9 mouse cellular contexts compared by ENCODE assay signal in the genomic region with DNA sequence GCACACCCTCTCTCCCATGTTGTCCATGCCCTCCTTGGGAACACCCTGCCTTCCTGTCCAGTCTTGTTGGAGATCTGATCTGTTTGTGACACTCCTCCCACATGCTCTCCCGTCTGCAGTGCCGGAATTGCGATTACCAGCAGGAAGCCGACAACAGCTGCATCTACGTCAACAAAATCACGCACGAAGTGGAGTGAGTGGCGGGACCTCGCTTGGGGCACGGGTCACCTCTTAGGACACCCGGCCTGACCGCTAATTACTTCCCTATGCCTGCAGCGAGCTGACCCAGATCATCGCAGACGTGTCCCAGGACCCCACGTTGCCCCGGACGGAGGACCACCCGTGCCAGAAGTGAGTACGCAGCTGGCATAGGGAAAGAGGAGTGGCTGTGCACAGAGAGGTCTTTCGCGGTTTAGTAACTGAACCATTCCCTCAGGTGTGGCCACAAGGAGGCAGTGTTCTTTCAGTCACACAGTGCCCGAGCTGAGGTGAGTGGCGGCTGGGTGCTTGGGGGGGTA. TPM values are rescaled to one million over a fixed set of nuclear protein-coding genes. Genes with fewer than 3 reads are reported as not detected.
A peak's percentile ranks its signal among the peaks of the same experiment; 100 is the strongest.
DNase-seq lines count a peak whose midpoint lies in the region; ATAC-seq and TF ChIP-seq lines count a peak whose summit lies in the region.
"Had no signal": no experiment of that assay in that cellular context is flagged by ENCODE, and none has a peak within 500 bp of the region (broad histone marks: within the 10 kb centered on the region; RNA-seq: fewer than 3 reads in every experiment).

No protein-coding gene starts in this region.

- H3K9me3 ChIP-seq in heart, embryonic 11.5 days (replicated peaks; ENCODE audit: control insufficient read depth, low read length), result no peaks in the 10 kb centered on the region
- H3K9me3 ChIP-seq in kidney, postnatal 0 days (replicated peaks; ENCODE audit: low read length), result no peaks in the 10 kb centered on the region
- H3K9me3 ChIP-seq in lung, embryonic 14.5 days (ENCODE audit: low read depth, low read length), result no peaks in the 10 kb centered on the region
- H3K9me3 ChIP-seq in neural tube, embryonic 14.5 days (ENCODE audit: control insufficient read depth, low read length), result no peaks in the 10 kb centered on the region

- peaks cover 6% of the 10 kb centered on the region; the same call in 1 of the 2 replicates for H3K4me1 ChIP-seq in heart, embryonic 11.5 days (ENCODE audit: control insufficient read depth, insufficient read depth, low read length)
- H3K4me1 ChIP-seq in kidney, postnatal 0 days (replicated peaks; ENCODE audit: insufficient read depth, low read length), result peaks cover 10% of the 10 kb centered on the region
- peaks cover 4% of the 10 kb centered on the region; the same call in 1 of the 2 replicates for H3K4me1 ChIP-seq in lung, embryonic 14.5 days (ENCODE audit: insufficient read depth)
- H3K4me1 ChIP-seq in neural tube, embryonic 14.5 days (ENCODE audit: control insufficient read depth, insufficient read depth, low read length), result peaks cover 16% of the 10 kb centered on the region

- 4% methylated on average over 24 of the region's 24 CpGs for WGBS in heart, embryonic 11.5 days (ENCODE audit: insufficient replicate concordance)
- 4% methylated on average over 24 of the region's 24 CpGs for WGBS in kidney, postnatal 0 days
- 3% methylated on average over 24 of the region's 24 CpGs for WGBS in lung, embryonic 14.5 days
- 5% methylated on average over 24 of the region's 24 CpGs for WGBS in neural tube, embryonic 14.5 days

- peak overlapping the region; percentile 80 for H3K4me2 ChIP-seq in heart, embryonic 11.5 days
- H3K4me2 ChIP-seq in kidney, postnatal 0 days (ENCODE audit: low read length), result peak overlapping the region; percentile 74
- H3K4me2 ChIP-seq in lung, embryonic 14.5 days, result peak overlapping the region; percentile 85
- H3K4me2 ChIP-seq in neural tube, embryonic 14.5 days (ENCODE audit: low read depth, low read length), result peak overlapping the region; percentile 60

- ATAC-seq in heart, embryonic 11.5 days (replicated peaks; ENCODE audit: insufficient number of reproducible peaks, low FRiP score, low TSS enrichment), result no peak; the same call in 1 of the 2 replicates
- ATAC-seq in kidney, postnatal 0 days (replicated peaks; ENCODE audit: low FRiP score, low read depth), result peak; percentile 23
- ATAC-seq in lung, embryonic 14.5 days (ENCODE audit: insufficient read depth), result peak; percentile 16
- peak; percentile 20 for ATAC-seq in neural tube, embryonic 14.5 days (ENCODE audit: low read depth)

- no peaks in the 10 kb centered on the region for H3K27me3 ChIP-seq in heart, embryonic 11.5 days (ENCODE audit: control insufficient read depth, insufficient read depth, low read length)
- H3K27me3 ChIP-seq in kidney, postnatal 0 days (ENCODE audit: insufficient read depth, low read length), result no peaks in the 10 kb centered on the region
- no peaks in the 10 kb centered on the region for H3K27me3 ChIP-seq in lung, embryonic 14.5 days (ENCODE audit: insufficient read depth, low read length)
- no peaks in the 10 kb centered on the region for H3K27me3 ChIP-seq in neural tube, embryonic 14.5 days (ENCODE audit: control insufficient read depth, insufficient read depth, low read length)

- H3K4me3 ChIP-seq in heart, embryonic 11.5 days (ENCODE audit: low read depth, low read length), result peak overlapping the region; percentile 85
- peak overlapping the region; percentile 75 for H3K4me3 ChIP-seq in kidney, postnatal 0 days (replicated peaks; ENCODE audit: low read depth, low read length)
- peak overlapping the region; percentile 73 for H3K4me3 ChIP-seq in lung, embryonic 14.5 days (ENCODE audit: low read depth, low read length)
- peak overlapping the region; percentile 68 for H3K4me3 ChIP-seq in neural tube, embryonic 14.5 days (ENCODE audit: low read depth, low read length)

- H3K36me3 ChIP-seq in heart, embryonic 11.5 days (ENCODE audit: control insufficient read depth, insufficient read depth, low read length), result no peaks in the 10 kb centered on the region; the same call in 1 of the 2 replicates
- 0 out of 2 replicates have a peak, but pooled peaks cover 4% of the 10 kb centered on the region for H3K36me3 ChIP-seq in kidney, postnatal 0 days (ENCODE audit: insufficient read depth, low read length)
- H3K36me3 ChIP-seq in lung, embryonic 14.5 days (ENCODE audit: insufficient read depth), result peaks cover 20% of the 10 kb centered on the region; the same call in 1 of the 2 replicates
- H3K36me3 ChIP-seq in neural tube, embryonic 14.5 days (ENCODE audit: control insufficient read depth, insufficient read depth, low read length), result peaks cover 4% of the 10 kb centered on the region

- peak overlapping the region; percentile 86 for H3K9ac ChIP-seq in heart, embryonic 11.5 days (ENCODE audit: low read depth, low read length)
- peak overlapping the region; percentile 83 for H3K9ac ChIP-seq in kidney, postnatal 0 days (ENCODE audit: low read depth, low read length)
- peak overlapping the region; percentile 76 for H3K9ac ChIP-seq in lung, embryonic 14.5 days
- peak overlapping the region; percentile 75 for H3K9ac ChIP-seq in neural tube, embryonic 14.5 days (replicated peaks; ENCODE audit: low read depth, low read length)

- H3K27ac ChIP-seq in heart, embryonic 11.5 days (ENCODE audit: low read depth, low read length), result peak overlapping the region; percentile 86
- H3K27ac ChIP-seq in kidney, postnatal 0 days, result peak overlapping the region; percentile 93
- peak overlapping the region; percentile 95 for H3K27ac ChIP-seq in lung, embryonic 14.5 days (ENCODE audit: low read depth)
- H3K27ac ChIP-seq in neural tube, embryonic 14.5 days (ENCODE audit: low read depth, low read length), result peak overlapping the region; percentile 96

- DNase-seq in CD4-positive helper T cell, adult 2 months (ENCODE audit: low read depth, low spot score), result peak; percentile 68
- DNase-seq in adrenal gland, adult 2 months, result peak; percentile 52
- DNase-seq in embryo, embryonic 9.5 days (ENCODE audit: extremely low spot score), result peak; percentile 63
- peak; percentile 81 for DNase-seq in kidney, postnatal 0 days (ENCODE audit: low spot score)
- peak; percentile 79 for DNase-seq in lung, embryonic 14.5 days
- DNase-seq in thymus, postnatal 25 days, result peak; percentile 61

- TF ChIP-seq CTCF in kidney, postnatal 0 days (IDR thresholded peaks at IDR 0.05; ENCODE audit: low read depth), result peak; percentile 70
- TF ChIP-seq CTCF in lung, embryonic 14.5 days (IDR thresholded peaks at IDR 0.05; ENCODE audit: low read depth), result peak; percentile 69

RNA-seq across cellular contexts. Expression of gene Tbcb, which starts 0.6 kb away (rescaled TPM):
- total RNA-seq in adrenal gland, adult 2 months (2021), result 100 to 1,000 TPM in 1 of 2 experiments, 10 to 100 TPM in 1; 74.9 to 116 TPM
- 40.3 and 41.9 TPM in 2 replicates for polyA plus RNA-seq in adrenal gland, adult 2 months (2012; rRNA removed)
- 184 and 185 TPM in 2 replicates for polyA plus RNA-seq in heart, embryonic 11.5 days (2014; fragmentation: Nextera tagmentation; extraction: Ambion mirVana)
- polyA plus RNA-seq in kidney, postnatal 0 days (2015; fragmentation: Nextera tagmentation; extraction: Ambion mirVana), result 176 and 179 TPM in 2 replicates
- 175 and 182 TPM in 2 replicates for polyA plus RNA-seq in lung, embryonic 14.5 days (2014; fragmentation: Nextera tagmentation; extraction: Ambion mirVana)
- 402 and 413 TPM in 2 replicates for polyA plus RNA-seq in neural tube, embryonic 14.5 days (2014; fragmentation: Nextera tagmentation; extraction: Ambion mirVana)

RNA-seq across cellular contexts. Expression of gene Polr2i, which starts 0.9 kb away (rescaled TPM):
- 10 to 100 TPM; 74.2 to 84.9 TPM for total RNA-seq in adrenal gland, adult 2 months (2021)
- 77.0 and 78.9 TPM in 2 replicates for polyA plus RNA-seq in adrenal gland, adult 2 months (2012; rRNA removed)
- polyA plus RNA-seq in heart, embryonic 11.5 days (2014; fragmentation: Nextera tagmentation; extraction: Ambion mirVana), result 120 and 126 TPM in 2 replicates
- 148 and 157 TPM in 2 replicates for polyA plus RNA-seq in kidney, postnatal 0 days (2015; fragmentation: Nextera tagmentation; extraction: Ambion mirVana)
- 187 and 192 TPM in 2 replicates for polyA plus RNA-seq in lung, embryonic 14.5 days (2014; fragmentation: Nextera tagmentation; extraction: Ambion mirVana)
- 176 and 217 TPM in 2 replicates for polyA plus RNA-seq in neural tube, embryonic 14.5 days (2014; fragmentation: Nextera tagmentation; extraction: Ambion mirVana)

RNA-seq across cellular contexts. Expression of gene Ovol3, which starts 2.8 kb away (rescaled TPM):
- total RNA-seq in adrenal gland, adult 2 months (2021), result not detected
- polyA plus RNA-seq in adrenal gland, adult 2 months (2012; rRNA removed), result not detected in 2 replicates
- not detected in 2 replicates for polyA plus RNA-seq in heart, embryonic 11.5 days (2014; fragmentation: Nextera tagmentation; extraction: Ambion mirVana)
- not detected in 2 replicates for polyA plus RNA-seq in kidney, postnatal 0 days (2015; fragmentation: Nextera tagmentation; extraction: Ambion mirVana)
- polyA plus RNA-seq in lung, embryonic 14.5 days (2014; fragmentation: Nextera tagmentation; extraction: Ambion mirVana), result 0.26 TPM in 1 of 2 replicates, not detected in the other
- polyA plus RNA-seq in neural tube, embryonic 14.5 days (2014; fragmentation: Nextera tagmentation; extraction: Ambion mirVana), result not detected in 2 replicates
- total RNA-seq: layer of hippocampus, adult 18-20 months had no signal

RNA-seq across cellular contexts. Expression of gene Capns1, which starts 34.1 kb away (rescaled TPM):
- 100 to 1,000 TPM; 629 to 666 TPM for total RNA-seq in adrenal gland, adult 2 months (2021)
- polyA plus RNA-seq in adrenal gland, adult 2 months (2012; rRNA removed), result 1,680 and 2,038 TPM in 2 replicates
- 64.6 and 71.7 TPM in 2 replicates for polyA plus RNA-seq in heart, embryonic 11.5 days (2014; fragmentation: Nextera tagmentation; extraction: Ambion mirVana)
- 121 and 122 TPM in 2 replicates for polyA plus RNA-seq in kidney, postnatal 0 days (2015; fragmentation: Nextera tagmentation; extraction: Ambion mirVana)
- polyA plus RNA-seq in lung, embryonic 14.5 days (2014; fragmentation: Nextera tagmentation; extraction: Ambion mirVana), result 78.3 and 80.3 TPM in 2 replicates
- 61.7 and 63.1 TPM in 2 replicates for polyA plus RNA-seq in neural tube, embryonic 14.5 days (2014; fragmentation: Nextera tagmentation; extraction: Ambion mirVana)

RNA-seq across cellular contexts. Expression of gene Thap8, which starts 47.2 kb away (rescaled TPM):
- not detected for total RNA-seq in adrenal gland, adult 2 months (2021)
- 0.51 and 0.62 TPM in 2 replicates for polyA plus RNA-seq in adrenal gland, adult 2 months (2012; rRNA removed)
- 0.20 and 0.38 TPM in 2 replicates for polyA plus RNA-seq in heart, embryonic 11.5 days (2014; fragmentation: Nextera tagmentation; extraction: Ambion mirVana)
- polyA plus RNA-seq in kidney, postnatal 0 days (2015; fragmentation: Nextera tagmentation; extraction: Ambion mirVana), result 0.11 and 0.27 TPM in 2 replicates
- 0.26 and 0.30 TPM in 2 replicates for polyA plus RNA-seq in lung, embryonic 14.5 days (2014; fragmentation: Nextera tagmentation; extraction: Ambion mirVana)
- 0.99 and 1.0 TPM in 2 replicates for polyA plus RNA-seq in neural tube, embryonic 14.5 days (2014; fragmentation: Nextera tagmentation; extraction: Ambion mirVana)
